Mouse (Mus musculus) fat pad, adult 2 months (tissue): ENCODE results near the gene Gm20431.

Source experiments
- DNase-seq: peaks from one replicate; pipeline ENCODE4 v3.0.0-alpha.2; 2011; ENCODE audit warnings: low read depth, low spot score; ENCODE audit errors: extremely low read depth

The Gm20431 gene

DNA sequence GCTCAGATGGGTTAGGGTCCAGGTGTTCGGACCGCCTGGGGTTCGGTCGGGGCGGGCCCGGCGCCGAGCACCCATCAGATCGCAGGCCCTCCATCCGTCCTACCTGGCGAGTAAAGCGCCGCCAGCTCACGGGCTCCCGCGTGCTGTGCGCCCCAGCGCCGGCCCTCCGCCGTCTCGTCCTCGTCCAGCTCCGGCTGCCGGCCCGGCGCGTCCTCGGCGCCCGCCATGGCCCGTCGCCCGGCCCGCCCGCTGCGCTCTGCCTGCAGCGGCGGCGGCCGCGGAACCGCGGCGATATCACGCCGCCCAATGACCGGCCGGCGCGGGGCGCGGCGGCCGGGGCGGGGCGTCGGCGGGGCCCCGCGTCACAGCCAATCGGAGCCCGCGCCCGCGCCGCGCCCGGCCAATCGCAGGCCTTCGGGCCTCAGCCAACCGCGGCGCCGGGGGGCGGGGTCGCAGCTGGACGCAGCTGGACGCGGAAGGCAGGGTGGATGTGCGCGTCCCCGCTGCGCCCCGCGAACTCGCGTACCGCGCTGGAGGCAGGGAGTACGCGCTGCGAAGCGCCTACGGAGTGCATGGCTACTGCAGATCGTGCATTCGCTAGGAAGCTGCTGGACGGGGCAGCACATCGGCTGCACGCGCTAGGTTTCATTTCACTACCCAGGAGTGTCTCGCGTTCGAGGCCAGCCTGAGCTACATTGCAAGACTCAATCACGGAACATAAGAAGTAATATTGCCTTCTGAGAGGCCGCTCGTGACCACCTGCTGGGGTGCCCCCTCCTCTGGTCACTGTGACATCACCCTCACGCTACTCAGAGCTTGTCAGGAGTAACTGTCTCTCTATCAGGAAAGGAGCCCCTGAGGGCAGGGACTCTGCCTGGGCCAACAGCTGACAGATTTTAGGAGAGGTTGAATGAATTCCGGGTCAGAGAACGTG is at the start of gene Gm20431:
TSS of gene Gm20431 (minus strand) at position 227 of the 934 bp plus-strand sequence.
- no peak for DNase-seq

DNA sequence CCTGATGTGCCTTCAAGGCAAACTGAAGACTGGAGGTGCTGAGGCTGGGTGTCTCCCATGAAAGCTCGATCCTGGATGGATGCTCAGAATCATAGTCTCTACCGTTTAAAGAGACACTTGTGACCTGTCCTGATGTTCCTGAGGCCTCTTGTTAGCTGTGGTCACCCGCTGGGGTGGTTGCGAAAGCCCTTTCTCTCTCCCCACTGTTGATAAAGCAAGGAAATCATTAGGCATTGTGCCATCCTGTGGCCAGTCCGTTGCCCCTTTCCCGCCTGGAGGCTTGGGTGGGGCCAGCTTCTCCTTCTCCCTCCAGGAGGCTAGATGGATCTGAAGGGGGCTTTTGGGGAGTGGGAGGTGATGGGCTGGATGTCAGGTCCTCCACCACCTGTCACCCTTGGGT is 49.3 kb upstream of the Gm20431 start:
- no peak for DNase-seq

DNA sequence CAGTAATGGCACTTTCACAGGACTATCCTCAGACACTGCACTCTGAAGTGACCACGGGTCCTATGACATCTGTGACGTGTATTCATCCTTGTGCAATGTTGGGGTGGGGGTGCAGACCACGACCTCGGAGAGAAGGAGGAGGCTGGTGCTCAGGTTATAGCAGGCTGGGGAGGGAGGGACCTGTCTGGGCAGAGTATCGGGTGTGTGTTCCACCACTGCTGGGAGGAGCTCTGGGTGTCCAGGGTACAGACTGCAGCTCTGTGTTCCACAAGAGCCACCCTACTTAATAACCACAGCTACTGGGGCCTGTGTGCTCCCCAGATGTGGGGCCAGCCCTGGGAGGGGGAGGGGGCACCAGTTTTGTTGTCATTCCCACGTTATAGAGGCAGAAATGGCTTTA is 48.7 kb upstream of the Gm20431 start:
- DNase-seq, result no peak

DNA sequence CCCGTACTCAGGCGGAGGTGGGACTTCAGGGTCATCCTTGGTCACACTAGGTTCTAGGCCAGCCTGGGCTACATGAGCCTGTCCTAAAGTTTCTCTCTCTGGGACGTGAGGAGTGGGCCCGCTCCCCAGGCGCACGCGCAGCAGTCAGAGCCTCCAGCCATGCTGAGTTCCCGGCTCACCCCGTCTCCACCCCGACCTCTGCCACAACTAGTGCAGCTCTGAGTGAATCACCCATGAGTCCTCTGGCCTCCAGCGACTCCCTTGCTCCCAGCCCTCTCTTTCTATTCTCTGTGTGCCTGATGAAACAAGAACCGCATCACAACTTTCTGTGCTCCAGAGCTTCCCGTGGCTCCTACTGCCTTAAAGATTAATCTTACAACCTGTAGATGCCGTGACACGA is 47.1 kb upstream of the Gm20431 start:
- DNase-seq, result no peak

DNA sequence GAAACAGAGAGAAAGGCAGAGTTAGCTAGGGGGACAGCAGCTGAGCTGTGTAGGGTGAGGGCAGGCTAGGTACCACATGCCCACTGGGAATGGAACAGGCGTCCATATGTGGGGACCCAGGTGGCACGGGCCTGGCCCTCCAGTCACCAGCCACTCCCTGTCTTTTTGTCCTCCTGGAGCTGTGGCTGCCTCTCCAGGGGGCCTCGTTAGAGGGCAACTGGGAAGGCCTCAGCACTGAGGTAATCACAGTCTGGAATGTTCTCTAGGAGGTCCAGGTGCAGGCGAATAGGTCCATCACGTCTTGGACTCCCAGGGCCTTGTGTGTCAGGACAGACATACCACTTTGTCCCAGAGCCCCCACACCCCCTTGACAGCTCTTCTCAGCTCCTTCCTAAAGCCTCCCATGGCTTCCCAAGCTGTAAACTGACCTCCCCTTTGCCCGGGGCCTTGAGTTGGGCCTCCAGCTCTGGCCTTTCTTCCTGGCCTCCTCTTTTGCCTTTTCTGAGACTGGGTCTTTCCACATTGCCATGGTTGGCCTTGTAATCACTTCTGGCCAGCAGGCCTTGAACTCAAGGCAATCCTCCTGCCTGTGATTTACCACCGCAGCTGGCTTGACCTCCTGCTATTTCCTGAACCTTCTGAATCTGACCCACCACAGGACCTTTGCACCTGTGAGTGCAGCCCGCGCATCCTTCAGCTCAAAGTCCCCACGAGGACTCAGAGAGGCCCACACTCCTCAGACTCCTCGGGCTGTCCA is 45.1 kb upstream of the Gm20431 start:
- no peak for DNase-seq

DNA sequence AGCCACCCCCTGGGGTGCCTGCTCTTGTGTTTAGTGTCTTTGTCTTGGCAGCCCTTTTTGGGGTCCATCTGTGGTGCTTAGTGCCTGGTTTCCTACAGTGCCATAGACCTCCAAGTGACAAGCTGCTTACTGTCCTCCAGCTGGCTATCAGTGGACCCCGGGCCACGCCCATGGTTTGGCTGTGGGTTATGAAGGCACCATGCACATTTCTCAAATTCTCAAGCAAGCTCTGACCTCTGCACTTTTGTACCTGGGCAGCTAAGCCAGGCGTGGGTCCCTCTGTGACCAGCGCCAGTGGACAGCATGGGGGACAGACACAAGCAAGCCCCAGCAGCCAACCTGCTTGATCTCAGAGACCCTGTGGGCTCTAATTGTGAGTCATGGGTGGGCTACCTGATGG is 43.1 kb upstream of the Gm20431 start:
- DNase-seq, result no peak

DNA sequence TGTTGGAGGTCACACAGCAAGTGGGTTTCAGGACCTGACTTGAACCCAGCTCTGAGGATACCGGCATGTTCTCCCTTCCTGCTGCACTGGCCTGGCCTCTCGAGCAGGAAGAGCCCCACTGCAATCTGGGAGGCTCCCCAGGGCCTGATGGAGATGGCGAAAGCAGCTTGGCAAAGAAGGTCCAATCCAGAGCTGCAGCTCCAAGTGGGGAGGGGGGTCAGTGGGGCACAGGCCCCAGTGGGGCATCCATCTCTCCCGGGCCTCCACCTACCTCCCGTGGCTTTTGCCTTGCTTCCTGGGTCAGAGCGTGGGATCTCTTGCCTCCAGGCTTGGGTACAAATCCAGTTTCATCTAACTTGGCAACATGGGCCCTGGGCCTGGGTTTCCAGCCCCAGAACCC is 40.8 kb upstream of the Gm20431 start:
- DNase-seq, result peak; percentile 88

DNA sequence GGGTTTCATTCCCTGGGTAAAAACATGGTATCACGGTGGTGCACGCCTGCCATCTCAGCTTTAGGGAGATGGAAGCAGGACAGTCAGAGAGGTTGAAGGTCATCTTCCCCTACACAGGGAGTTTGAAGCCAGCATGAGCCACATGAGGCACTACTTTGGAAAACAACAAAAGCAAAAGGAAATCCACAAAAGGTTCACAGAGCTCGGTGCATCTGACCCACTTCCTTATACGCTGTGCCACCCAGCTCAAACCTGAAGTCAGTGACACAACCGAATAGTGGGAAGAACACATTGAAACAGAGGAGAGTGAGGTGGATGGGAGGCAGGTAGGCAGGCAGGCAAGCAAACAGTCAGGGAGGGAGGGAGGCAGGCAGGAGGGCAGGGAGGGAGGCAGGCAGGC is 40.2 kb upstream of the Gm20431 start:
- no peak for DNase-seq

DNA sequence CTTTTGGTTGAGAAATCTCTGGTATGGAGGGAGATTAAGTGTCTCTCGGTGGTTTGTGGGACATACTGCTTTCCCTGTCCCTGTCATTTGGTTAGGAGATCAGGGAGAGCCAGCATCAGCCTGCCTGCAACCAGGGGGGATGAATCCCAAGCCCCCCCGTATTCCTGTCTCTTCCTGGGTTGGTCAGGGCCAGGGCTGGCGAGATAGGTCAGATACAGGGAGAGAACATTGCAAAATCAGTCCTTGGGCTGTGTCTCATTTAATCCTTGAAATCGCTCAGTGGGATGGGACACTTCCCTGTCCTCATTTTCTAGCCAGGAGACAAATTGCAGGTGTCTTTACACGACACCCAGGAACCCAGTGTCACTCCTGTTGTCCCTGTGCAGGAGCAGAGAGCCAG is 38.7 kb upstream of the Gm20431 start:
- DNase-seq, result peak; percentile 81

DNA sequence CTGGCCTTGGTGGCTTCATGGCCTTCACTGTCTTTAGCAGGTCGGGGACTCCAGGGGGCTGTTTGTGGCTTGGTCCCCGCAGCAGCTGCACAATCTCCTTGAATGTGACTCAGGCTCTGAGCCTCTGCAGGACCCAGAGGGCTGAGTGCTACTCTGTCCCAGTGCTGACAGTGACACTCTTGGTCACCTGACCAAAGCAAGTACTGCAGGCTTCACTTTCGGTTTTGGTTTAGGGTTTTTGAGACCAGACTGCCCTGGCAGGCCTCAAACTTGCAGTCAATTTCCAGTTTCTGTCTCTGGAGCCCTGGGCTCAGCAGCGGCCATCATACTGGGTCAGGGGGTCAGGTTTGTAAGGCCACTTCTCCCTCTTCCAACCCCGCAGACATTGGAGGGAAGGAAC is 36.6 kb upstream of the Gm20431 start:
- DNase-seq, result no peak

DNA sequence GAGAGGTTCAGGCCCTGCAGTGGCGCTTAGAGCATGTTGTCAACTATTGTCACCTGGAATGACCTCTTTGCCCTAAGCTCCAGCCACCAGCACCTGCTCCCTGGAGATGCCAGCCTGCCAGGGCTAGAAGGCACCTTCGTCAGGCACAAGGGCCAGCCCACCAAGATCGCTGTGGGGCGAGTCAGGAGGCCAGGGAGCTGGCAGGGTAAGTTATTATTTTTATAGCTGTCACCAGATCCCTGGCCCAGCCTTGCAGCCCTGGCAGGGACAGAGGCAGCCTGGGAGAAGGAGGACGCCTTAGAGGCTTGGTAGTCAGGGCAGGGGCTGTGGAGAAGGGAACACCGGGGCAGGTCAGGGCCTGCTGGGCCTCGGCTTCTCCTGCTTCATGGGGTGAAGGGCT is 34.8 kb upstream of the Gm20431 start:
- DNase-seq, result peak; percentile 91

DNA sequence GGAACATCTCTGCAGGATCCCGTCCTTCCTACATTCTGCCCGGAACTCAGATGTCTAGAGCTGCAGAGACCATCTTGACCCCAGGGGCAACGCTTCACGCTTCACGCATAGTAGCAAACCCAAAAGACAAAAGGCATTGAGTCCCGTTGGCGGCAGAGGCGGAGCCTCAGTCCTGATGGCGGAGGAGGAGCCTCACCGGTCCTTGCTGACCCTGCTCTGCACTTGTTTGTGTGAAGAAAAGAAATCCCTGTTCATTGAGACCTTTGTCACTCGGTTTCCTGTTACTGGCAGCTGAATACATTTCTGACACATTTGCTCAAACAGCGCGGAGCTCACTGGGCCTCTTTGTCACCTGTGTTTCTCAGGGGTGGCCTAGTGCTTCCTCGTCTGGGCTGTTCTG is 34.2 kb upstream of the Gm20431 start:
- no peak for DNase-seq

DNA sequence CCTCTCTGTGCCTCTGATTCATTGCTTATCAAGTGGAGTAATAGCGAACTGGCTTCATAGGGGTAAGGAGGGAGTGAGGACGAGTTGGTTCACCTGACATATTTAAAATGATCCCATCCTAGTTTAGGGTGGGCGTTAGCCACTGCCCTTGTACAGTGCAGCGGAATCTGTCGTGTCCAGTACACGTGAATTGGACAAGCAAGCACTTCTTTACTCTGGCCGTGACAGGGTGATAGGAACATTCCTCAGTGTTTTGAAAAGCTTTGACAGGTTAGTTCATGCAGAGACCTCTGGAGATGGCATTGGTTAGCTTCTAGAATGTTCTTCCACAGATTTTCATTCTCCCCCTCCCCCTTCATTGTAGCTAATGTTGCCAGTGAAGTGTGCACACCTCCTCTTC is 33.7 kb upstream of the Gm20431 start:
- DNase-seq, result no peak

DNA sequence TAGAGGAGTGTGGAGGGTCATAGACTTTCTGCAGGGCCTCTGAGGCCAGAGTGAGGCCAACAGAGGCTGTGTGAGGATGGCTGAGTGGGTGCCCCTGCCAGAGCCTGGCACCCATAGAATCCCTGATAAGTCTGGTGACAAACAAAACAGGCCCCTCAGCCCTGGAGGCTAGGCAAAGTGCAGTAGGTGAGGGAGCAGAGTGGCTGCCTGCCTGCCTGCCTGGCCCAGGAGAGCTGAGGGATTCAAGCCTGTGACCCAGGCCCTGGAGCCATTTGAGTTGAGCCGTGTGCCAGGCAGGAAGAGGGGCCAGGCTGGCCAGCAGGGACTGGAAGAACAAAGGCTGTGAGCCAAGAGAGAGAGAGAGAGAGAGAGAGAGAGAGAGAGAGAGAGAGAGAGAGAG is 32.9 kb upstream of the Gm20431 start:
- DNase-seq, result peak; percentile 86

DNA sequence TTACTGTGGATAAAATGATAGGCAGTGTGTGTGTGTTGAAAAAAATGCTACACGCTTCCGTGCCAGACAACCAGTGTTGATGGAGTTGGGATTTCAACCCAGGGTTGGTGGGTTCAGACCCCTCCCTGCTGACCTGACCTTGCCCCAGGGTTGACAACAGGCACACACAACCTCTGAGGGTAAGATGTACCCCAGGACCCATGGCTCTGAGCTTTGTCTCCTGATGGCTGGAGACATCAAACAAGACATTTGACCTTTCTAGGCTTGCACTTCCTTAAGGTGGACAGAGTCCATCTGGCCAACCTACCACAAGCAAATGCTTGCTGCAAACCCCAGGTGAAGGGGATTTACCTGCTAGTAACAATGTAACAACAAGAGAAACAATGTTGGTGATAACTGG is 32.2 kb upstream of the Gm20431 start:
- DNase-seq, result no peak

DNA sequence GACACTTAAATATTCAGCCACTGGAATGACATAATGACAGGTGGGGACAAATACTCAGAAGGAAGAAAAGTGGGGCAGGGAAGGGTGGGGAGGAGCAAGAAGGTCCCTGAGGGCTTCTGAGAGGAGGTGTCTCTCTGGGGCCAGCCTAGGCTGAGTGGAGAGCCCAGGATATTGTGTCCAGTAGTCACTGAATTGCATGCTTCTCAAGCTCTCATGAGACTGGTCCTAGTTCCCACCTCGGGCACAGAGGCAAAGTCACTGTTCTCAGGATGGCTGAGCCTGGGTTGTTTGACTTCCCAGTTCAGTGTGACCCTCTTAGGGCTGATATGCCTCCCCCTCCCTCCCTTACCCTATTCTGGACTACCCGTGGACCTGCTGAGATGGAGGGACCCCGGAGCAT is 31.5 kb upstream of the Gm20431 start:
- DNase-seq, result no peak

DNA sequence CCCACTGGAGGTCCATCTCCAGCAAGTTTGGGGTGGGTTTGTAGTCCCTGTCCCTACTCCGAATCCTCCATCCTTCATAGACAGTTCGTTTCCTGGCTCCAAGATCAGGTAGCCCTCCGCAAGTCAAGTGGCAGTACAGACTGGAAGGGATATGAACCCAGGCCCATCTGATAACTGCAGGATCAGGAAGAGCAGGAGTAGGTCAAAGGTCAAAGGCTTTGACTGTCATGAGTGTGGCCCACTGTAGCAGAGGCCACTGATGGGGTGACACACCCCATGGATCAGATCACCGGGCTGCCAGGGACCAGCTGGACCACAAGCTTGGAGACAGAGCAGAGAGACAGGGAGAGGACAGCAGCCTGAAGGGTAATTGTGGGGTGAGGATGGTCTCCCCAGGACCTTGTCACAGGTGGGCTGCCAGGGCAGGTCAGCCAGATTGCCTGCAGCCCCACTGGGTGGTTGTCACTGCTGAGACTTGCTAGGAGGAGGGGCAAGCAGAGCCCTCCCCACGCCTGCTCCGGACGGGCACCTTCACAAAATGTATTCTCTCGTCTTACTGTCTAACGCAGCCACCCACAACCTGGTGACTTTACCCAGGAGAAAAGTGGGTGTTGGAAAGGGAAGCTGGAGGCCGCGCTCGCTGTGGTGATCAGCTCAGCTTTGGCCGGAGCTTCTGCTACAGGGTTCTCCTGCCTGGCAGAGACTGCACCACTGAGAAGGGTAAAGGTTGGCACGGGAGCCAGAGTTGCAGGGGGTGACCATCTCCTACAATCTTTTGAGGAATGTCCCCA is 30.8 kb upstream of the Gm20431 start:
- DNase-seq, result no peak

DNA sequence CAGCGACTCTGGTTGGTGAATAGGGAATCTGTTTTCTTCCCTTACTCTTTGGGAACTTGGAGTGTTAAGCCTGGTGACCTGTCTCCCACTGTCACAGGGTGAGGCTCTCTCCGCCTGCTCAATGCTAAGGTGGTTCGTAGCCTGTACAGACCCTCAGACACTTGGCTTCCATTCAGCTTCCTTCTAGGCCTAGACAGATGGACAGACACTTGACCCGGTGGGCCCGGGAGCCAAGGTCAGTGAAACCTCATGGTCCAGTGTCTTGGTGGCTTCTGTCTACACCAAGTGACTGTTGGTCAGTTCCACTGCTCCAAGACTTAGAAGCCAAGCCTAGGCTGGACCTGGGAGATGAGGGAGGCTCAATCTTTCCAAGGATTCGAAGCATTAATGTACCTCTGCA is 30.1 kb upstream of the Gm20431 start:
- no peak for DNase-seq

DNA sequence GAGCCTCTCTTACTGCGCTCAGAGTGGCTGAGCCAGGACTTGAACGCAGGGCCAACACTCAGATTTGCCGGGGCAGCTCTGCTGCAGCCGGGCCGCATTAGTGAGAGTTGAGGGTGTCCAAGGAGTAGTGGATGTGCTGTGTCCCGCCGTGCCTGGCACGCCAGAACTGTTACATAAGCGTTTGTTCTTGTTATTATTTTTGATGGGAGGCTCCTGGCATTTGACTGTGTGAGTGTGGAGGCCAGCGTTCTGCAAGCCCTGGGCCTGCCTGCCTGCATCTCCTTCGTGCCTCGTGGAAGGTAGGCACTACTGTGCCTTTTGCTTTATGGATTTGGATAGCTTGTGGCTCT is 29.6 kb upstream of the Gm20431 start:
- DNase-seq, result no peak

DNA sequence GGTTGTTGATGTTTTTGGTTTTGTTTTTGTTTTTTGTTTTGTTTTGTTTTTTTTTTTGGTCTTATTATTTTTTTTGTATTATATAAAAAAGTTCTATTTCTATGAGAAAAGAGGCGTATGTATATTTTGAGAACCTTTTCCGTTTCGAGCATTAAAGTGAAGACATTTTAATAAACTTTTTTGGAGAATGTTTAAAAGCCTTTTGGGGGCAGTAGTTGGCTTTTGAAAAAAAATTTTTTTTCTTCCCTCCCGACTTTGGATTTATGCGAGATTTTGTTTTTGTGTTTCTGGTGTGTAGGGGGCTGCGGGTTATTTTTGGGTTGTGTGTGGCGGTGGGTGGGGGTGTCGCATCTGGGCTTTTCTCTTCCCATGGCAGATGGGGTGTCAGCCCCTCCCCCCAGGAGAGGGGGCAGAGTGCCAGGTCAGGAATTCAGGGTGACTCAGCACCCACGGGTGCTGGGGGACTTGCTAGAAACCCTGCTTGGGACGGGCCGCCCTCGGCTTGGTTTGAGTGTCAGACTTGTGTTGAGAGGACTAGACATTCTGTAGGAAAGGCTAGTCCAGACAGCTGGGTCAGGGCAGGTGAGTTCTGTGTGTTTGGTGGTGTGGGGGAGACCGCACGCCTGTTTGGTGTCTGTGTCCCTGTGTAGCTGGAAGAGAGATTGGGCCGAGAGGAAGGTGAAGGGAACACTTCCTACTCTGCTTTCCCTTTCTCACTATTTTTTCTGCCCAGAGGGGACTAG is 29.1 kb upstream of the Gm20431 start:
- no peak for DNase-seq
